Mouse (Mus musculus): ENCODE measurements around the gene Gm10974.

The Gm10974 gene

GRCm38 (mm10) chr7:66405541-66405940 is 39.8 kb downstream of the Gm10974 start:
- in situ Hi-C loops (cut with MboI, MseI), result loop anchor here (5.0 kb wide), 1 partner anchor 78 kb away; no protein-coding TSS in a partner anchor

- in situ Hi-C loops (cut with MboI, MseI), result loop anchor here (5.0 kb wide), 1 partner anchor 79 kb away; no protein-coding TSS in a partner anchor
Observed at GRCm38 (mm10) chr7:66405951-66406721, 40.4 kb downstream of the Gm10974 start.

DNA sequence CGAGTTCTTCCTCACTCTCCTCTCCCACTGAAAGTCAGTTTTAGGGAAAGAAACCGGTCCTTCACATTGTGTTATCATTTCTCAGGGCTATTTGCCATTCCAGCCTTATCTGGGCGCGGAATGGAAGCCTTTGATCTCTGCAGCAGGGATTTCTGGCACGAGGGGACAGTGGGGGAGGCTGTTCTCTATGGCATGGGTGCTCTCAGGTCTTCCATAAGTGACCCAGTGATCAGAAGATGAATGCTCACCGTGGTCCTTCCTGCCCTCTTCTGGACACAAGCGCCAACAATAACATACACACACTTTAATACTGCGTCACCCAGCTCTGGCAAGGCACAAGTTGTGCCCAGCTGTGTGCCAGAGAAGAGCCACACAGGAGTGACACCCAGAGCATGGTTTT is 41.3 kb downstream of the Gm10974 start:
- in situ Hi-C loops (cut with MboI, MseI), result loop anchor here (5.0 kb wide), 1 partner anchor 80 kb away; no protein-coding TSS in a partner anchor

DNA sequence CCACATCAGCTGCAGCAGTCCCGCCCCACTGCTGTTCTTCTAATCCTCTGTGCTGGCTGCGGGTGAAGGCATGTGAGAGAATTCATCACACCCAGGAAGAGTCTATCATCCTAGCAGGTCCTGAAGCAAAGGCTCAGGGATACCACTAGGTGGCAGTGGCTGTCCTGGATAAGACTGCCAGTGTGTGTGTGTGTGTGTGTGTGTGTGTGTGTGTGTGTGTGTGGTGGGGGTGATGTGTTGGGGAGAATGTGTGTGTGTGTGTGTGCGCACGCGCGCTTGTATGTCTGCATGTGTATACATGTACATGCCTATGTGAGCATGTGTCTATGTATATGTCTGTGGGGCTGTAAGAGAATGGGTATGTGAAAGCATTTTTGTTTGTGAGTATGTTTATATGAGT is 43.7 kb downstream of the Gm10974 start:
- in situ Hi-C loops (cut with MboI, MseI), result loop anchor here (5.0 kb wide), 1 partner anchor 82 kb away; no protein-coding TSS in a partner anchor

GRCm38 (mm10) chr7:66413093-66413492 is 47.4 kb downstream of the Gm10974 start:
- in situ Hi-C loops (cut with MboI, MseI), result no loop called here

DNA sequence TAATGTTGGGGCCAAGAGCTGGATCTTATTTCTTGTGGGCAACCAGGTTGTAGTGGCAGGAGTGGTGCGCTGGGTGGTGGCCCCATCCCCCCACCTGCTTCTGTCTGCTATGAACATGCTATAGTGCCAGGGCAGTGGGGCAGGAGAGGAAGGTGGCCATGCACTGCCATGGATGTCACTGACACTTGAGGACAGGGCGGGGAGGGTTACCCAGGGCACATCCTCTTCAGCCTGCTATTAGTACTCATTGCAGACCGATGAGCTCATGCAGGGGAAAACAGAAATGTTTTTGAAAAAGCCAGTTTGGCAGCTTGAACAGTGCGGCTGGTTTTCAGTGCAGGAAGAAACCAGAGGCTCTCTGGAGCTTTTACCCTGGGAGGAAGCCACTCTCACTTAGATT is 51.1 kb downstream of the Gm10974 start:
- in situ Hi-C loops (cut with MboI, MseI), result no loop called here

- in situ Hi-C loops (cut with MboI, MseI), result no loop called here
Observed at GRCm38 (mm10) chr7:66418981-66419380, 53.3 kb downstream of the Gm10974 start.

DNA sequence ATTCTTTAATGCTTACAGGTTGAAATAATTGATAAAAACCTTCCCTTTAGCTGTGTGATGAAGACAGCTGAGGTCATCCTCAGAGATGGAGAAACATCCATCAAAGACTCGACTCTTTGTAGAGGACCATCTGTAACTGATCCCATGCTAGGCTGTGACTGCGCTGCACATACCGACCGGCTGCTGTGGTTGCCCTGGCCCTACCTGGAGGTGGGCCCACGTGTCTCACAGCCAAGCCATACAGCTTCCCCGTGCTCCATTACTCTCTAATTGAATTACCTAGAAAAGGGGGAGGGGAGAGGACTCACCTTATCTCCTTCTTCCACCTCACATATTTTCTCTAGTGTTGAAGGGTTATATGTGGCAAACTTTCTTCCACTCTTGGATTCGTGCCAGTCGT is 56.2 kb downstream of the Gm10974 start:
- in situ Hi-C loops (cut with MboI, MseI), result no loop called here

GRCm38 (mm10) chr7:66427053-66427436 is 61.3 kb downstream of the Gm10974 start:
- in situ Hi-C loops (cut with MboI, MseI), result loop anchor here (5.0 kb wide), 1 partner anchor 230 kb away; no protein-coding TSS in a partner anchor

DNA sequence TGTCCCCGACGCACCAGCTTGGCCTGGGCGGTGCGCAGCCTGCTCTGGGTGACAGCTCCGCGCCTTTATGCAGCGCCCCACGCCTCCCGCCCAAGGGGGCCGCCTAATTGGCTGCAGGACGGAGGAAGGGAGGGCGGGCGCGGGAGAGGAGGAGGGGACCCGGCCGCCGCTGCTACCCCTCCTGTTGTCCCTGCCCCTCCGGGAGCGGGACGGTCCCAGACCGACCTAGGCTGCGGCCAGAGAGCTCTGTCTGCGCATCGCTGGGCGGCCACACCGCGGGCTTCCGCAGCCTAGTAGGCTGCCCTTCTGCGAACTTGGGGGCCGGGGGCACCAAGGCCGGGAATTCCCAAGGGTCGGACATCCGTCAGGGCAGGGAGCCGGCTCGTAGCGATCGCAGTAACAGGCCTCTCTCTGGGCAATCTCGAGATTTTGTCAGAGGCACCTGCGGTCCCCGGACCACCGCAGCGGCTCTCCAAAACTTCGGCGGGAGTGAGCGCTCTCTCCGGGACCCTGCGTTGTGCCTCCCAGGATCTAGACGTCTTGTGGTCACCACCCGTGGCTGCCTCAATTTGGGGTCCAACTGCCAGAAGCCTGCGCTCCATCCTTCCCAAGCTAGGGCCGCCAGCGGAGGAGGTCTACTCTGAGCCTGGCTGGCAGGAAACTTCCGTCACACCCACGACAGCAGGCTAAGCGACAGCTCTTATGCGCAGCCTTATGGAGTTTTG is 61.9 kb downstream of the Gm10974 start, which contains the start of gene Aldh1a3:
Gene Aldh1a3 (minus strand): TSS at position 81 of the 725 bp plus-strand sequence.
- in situ Hi-C loops (cut with MboI, MseI), result loop anchor here (5.0 kb wide), 1 partner anchor 230 kb away; no protein-coding TSS in a partner anchor

DNA sequence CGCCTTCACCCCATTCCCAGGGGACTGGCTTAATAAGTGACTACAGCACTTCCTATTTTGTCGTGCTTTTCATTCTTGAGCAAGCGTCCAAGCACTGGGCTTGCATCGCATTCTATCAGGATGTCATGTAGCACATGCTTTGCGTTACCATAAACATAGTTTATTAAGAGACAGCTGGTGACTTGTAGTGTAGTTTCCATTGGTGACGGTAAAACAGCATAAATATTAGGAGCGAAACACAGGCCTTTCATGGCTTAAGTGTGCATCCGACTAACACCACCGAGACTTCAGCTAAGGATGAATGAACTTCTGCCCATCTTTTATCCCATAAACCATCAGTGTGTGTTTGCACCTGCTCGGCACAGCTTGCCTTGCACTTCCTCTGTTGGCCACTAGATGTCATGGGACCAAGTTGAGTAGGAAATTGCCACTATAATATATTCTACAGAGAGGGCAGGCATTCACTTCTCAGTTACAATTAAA is 68.8 kb downstream of the Gm10974 start:
- in situ Hi-C loops (cut with MboI, MseI), result no loop called here
